Mouse (Mus musculus) erythroblast, embryonic 14.5 days (primary cell): ENCODE data around the gene Eif3c. TPM values are rescaled to one million over a fixed set of nuclear protein-coding genes. Genes with fewer than 3 reads are reported as not detected.

Experiments
- H3K27me3 ChIP-seq: 2 replicates; pipeline ENCODE4 v1.6.1; 2012; ENCODE audit warnings: inconsistent platforms; ENCODE audit not compliant: control insufficient read depth
- H3K36me3 ChIP-seq: 2 replicates; pipeline ENCODE4 v1.6.1; 2012; ENCODE audit warnings: mild to moderate bottlenecking, inconsistent platforms; ENCODE audit not compliant: control insufficient read depth
- H3K4me1 ChIP-seq: 2 replicates; pipeline ENCODE4 v1.6.1; 2012; ENCODE audit warnings: inconsistent platforms; ENCODE audit not compliant: control insufficient read depth
- H3K4me3 ChIP-seq: replicated peaks from 2 replicates; pipeline ENCODE3; 2012; ENCODE audit warnings: moderate library complexity, mild to moderate bottlenecking, inconsistent platforms
- H3K9me3 ChIP-seq: 2 replicates; pipeline ENCODE4 v1.6.1; 2012; ENCODE audit warnings: low read length, inconsistent platforms, mixed read lengths; ENCODE audit not compliant: control insufficient read depth
- GATA1 ChIP-seq: IDR thresholded peaks from 2 replicates; pipeline ENCODE4 v1.6.1; 2012; ENCODE audit warnings: low read length, inconsistent platforms, mixed read lengths
- TAL1 ChIP-seq: IDR thresholded peaks from 3 replicates; pipeline ENCODE4 v1.6.1; 2012; ENCODE audit warnings: low read length, inconsistent platforms, mixed read lengths
- polyA plus RNA-seq: library from polyadenylated mRNA; stranded (reverse); fragments of >175 nt; gene quantifications from 2 replicates; pipeline ENCODE4 v1.2.3, GENCODE M21; 2012

Gene Eif3c
- polyA plus RNA-seq, 1 experiment = 6.2 TPM

DNA sequence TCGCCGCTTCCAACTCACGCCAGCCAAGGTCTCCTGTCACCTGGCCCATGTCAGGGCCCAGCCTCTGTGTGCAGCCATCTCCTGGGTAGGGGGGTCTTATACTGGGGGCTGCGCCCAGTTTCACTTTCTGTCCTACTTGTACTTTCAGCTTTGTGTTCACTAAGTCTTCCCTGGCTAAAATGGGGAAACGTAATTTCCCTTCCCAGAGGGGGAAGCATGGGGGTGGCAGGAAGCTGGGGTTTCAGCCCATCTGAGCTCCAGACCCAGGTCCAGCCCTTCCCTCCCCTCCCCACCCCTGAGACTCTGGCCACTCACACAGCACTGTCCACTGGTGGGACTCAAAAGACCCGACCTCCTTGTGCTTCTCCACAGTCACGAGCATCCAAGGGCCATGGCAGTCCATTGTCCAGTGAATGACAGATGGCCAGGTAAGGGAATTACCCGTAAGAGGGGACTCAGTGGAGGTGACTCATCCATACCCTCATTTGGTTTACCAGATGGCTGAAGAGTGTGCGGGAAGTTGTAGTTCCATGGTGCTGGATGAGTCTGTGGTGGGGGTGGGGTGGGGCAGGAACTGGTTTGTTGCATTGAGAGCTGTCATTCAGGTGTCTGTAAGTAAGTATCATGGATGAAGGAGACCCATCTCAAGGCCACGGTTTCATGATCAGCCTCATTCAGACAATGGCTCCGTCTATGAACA, 28.8 kb upstream of the Eif3c start, which contains the start of gene Il27:
Gene Il27 (minus strand): TSS at position 80 of the 700 bp plus-strand sequence.
- H3K4me3 ChIP-seq = no peak within 1 kb of the TSS
- no peaks in the 10 kb centered on the region for H3K9me3 ChIP-seq
- no peaks in the 10 kb centered on the region for H3K36me3 ChIP-seq
- no peak for TF ChIP-seq TAL1
- no peak for TF ChIP-seq GATA1
- H3K4me1 ChIP-seq = no peaks in the 10 kb centered on the region
- no peaks in the 10 kb centered on the region for H3K27me3 ChIP-seq

DNA sequence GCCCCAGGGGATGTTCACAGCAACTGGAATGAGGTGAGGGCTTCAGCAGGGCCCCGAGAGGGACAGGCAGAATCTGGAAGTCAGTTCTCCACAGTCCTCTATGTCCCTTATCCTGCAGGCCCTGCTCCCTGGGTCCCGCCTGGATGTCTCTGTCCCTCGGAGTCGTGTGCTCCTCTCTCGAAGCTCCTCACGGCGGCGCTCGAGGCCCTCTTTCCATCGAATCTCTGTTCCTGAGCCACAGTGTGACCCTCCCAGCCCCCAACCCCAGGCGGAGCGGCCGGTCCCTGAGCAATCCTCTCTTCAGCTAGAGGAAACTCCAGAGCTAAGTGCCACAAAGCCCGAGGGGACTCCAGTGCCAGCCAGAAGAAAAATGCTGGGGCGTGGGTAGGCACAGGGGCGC, 21.6 kb upstream of the Eif3c start:
- Histone ChIP-seq H3K36me3 (no peaks in the 10 kb centered on the region), H3K4me1 (peaks cover 10% of the 10 kb centered on the region), H3K9me3 (no peaks in the 10 kb centered on the region), H3K27me3 (peaks cover 31% of the 10 kb centered on the region), H3K4me3 (no peak overlapping the region)
- no peak for TF ChIP-seq GATA1
- TF ChIP-seq TAL1 = no peak

DNA sequence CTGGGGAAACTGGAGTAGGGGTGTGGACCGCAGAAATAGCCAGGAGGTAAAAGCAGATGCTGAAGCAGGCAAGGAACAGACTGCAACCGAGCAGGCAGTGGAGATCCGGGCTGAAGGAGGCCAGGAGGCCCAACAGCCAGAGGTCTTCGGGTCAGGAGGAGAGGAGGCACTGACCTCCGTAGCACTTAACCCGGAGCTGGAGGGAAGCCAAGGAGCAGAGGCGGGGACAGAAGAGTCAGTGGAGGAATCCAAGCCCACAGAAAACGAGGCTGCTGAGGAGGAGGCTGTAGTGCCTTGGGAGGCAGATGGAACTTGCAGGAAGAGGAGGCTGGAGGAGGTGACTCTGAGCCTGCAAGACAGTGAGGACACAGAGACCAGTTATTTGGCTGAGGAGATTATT, 20.6 kb upstream of the Eif3c start:
- TF ChIP-seq TAL1 (no peak), GATA1 (no peak)
- H3K4me3 ChIP-seq = no peak overlapping the region
- H3K9me3 ChIP-seq = no peaks in the 10 kb centered on the region
- peaks cover 17% of the 10 kb centered on the region for H3K4me1 ChIP-seq
- peaks cover 31% of the 10 kb centered on the region for H3K27me3 ChIP-seq
- no peaks in the 10 kb centered on the region for H3K36me3 ChIP-seq

DNA sequence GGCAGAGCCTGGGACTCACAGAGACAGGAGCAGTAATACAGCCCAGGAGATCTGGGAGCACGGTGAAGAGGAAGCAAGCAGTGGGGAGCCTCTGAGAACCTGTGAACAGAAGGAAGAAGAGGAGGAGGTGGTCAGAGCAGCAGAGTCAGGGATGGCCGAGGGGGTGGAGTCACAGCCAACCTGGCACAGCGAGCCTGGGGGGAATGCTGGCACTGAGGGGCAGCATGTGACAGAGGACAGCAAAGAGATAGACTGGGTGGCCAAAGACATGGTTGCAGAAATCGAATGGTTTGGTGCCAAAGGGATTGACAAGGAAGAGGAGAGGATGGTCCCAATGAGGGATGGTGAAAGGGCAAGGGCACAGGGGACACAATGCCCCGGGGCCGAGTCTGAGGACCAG, 19.5 kb upstream of the Eif3c start, which contains the start of gene Cln3:
Gene Cln3 (minus strand): TSS at position 101 of the 400 bp plus-strand sequence.
- Histone ChIP-seq H3K4me3 (no peak within 1 kb of the TSS), H3K27me3 (peaks cover 31% of the 10 kb centered on the region), H3K36me3 (no peaks in the 10 kb centered on the region), H3K9me3 (no peaks in the 10 kb centered on the region), H3K4me1 (peaks cover 17% of the 10 kb centered on the region)
- TF ChIP-seq TAL1 (no peak), GATA1 (no peak)

DNA sequence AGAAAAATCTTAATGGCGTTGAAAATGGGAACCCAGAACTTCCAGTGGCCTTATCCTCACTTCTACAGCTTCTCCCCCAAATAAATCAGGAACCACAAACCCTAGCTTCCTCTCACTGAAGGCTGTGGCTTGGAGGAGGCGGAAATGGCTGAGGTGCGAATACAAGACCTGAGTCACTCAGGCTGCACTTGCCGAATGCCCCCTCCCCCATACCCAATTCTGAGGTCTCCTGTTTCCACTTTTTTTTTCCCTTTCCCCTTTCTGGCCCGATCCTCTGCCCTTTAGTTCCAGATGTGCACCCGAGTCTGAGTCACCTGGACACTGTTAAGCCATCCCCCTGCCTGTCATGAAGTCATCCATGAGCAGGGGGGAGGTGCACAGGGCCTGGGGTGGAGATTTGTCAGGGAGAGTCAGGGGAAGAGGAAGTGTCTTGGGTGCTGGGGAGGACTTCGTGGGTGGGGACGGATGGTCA, 18.3 kb upstream of the Eif3c start, which contains the start of gene Apobr:
Gene Apobr (plus strand): TSS at position 437 of the 472 bp plus-strand sequence.
- Histone ChIP-seq H3K9me3 (no peaks in the 10 kb centered on the region), H3K36me3 (no peaks in the 10 kb centered on the region; the same call in 1 of the 2 replicates), H3K4me3 (peak within 1 kb of the TSS; percentile 75), H3K27me3 (peaks cover 31% of the 10 kb centered on the region), H3K4me1 (peaks cover 17% of the 10 kb centered on the region)
- TF ChIP-seq GATA1 (no peak), TAL1 (no peak)

DNA sequence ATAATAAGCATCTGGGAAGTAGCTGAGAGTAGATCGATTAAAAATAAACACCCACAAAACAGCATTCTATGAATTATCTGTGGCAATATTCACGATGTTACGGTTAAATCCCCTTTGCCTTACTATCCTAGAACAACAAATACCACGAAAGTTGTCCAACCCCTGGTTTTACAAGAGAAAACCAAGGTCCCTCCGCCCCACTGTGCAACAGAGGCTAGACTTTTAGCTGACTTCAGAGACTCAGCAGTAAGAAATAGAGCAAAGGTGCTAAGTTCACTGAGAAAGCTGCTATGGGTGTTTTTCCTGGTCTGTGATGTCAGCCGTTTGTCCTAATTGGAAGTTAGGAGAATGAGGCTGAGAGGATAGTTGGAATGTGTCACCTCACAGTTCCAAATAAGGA, 17.6 kb upstream of the Eif3c start:
- peaks cover 17% of the 10 kb centered on the region for H3K4me1 ChIP-seq
- peaks cover 31% of the 10 kb centered on the region for H3K27me3 ChIP-seq
- no peak for TF ChIP-seq GATA1
- TF ChIP-seq TAL1 = no peak
- peak overlapping the region; percentile 75 for H3K4me3 ChIP-seq
- H3K36me3 ChIP-seq = no peaks in the 10 kb centered on the region; the same call in 1 of the 2 replicates
- no peaks in the 10 kb centered on the region for H3K9me3 ChIP-seq

DNA sequence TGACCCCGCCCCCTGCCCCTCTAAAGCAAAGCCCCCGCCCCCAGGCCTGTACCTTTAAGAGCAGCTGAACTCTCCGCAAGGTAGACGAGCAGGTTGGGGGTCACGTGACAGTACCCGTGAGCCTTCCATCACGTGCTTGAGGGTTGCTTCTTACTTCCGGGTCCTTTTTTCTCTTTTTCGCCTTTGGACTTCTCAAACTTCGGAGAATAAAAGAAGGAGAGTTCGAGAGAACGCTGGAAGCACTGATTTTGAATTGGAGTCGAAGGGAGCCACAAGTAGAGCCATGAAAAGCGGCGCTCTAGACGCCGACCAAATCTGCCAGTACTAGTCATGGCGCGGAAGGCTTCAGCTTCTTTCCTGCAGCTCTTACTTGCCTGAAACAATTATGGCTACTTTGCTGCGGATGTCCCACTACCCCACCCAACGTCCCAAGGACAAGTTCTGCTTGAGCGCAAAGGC, 17.1 kb upstream of the Eif3c start:
- Histone ChIP-seq H3K4me3 (peak overlapping the region; percentile 75), H3K4me1 (peaks cover 17% of the 10 kb centered on the region), H3K9me3 (no peaks in the 10 kb centered on the region), H3K36me3 (no peaks in the 10 kb centered on the region; the same call in 1 of the 2 replicates), H3K27me3 (peaks cover 31% of the 10 kb centered on the region)
- TF ChIP-seq GATA1 (no peak), TAL1 (no peak)

DNA sequence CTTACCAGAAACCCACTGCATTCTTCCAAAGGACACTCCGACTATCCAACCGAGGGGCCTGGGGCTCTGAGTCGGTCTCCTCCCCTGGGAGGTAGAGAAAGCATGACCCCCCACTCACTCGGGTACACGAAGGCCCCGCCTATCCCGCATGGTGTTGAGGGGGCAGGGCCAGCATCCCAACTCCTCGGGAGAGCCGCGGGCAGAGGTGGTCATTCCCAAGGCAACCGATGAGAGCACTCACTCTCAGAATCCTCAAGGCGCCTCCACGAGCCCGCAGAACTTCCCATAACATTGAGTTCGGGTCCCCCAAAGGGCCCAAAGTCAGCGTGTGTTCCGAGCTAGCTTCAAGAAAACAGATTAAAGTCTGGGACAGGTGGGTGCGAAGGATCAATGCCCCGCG, 16.5 kb upstream of the Eif3c start:
- Histone ChIP-seq H3K4me1 (peaks cover 17% of the 10 kb centered on the region), H3K9me3 (no peaks in the 10 kb centered on the region), H3K27me3 (peaks cover 31% of the 10 kb centered on the region), H3K36me3 (no peaks in the 10 kb centered on the region; the same call in 1 of the 2 replicates), H3K4me3 (peak overlapping the region; percentile 75)
- TF ChIP-seq TAL1 (no peak), GATA1 (no peak)

DNA sequence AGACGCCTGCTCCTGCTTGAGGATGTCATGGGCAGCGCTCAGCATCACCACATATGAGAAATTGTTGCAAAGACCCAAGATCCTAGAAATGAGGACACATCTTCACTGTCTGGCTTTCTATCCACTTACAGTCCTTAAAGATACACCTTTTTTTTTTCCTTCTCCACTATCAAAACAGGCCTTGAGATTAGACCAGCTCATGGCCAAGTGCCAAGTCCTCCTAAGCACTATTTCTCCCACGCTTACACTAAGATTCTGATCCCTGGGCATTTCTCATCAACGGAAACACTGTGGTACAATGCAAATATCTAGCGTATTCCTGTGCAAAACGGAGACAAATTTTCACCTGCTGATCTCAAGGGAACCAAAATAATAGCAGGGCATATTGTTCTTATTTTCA, 15.4 kb upstream of the Eif3c start:
- H3K36me3 ChIP-seq = no peaks in the 10 kb centered on the region; the same call in 1 of the 2 replicates
- no peaks in the 10 kb centered on the region for H3K9me3 ChIP-seq
- H3K27me3 ChIP-seq = peaks cover 21% of the 10 kb centered on the region
- no peak for TF ChIP-seq GATA1
- no peak for TF ChIP-seq TAL1
- H3K4me3 ChIP-seq = no peak overlapping the region
- peaks cover 17% of the 10 kb centered on the region for H3K4me1 ChIP-seq
